Mouse (Mus musculus) frontal cortex, adult 2 months (tissue): ENCODE results near the gene Nob1. TPM values are rescaled to one million over a fixed set of nuclear protein-coding genes. Genes with fewer than 3 reads are reported as not detected.

Experiments
- DNase-seq, 2 experiments: peaks; one replicate each; pipeline ENCODE4 v3.0.0; 2022; ENCODE audit warnings: low spot score in 1 of 2; ENCODE audit errors: extremely low spot score in 1 of 2
- polyA plus RNA-seq: library from polyadenylated mRNA; depleted of rRNA; stranded (reverse); fragments of >200 nt; gene quantifications from 2 replicates; pipeline ENCODE4 v1.2.3, GENCODE M21; 2012; rRNA removed

The Nob1 gene
- polyA plus RNA-seq, 1 experiment = 58.2 TPM

- peak in 1 of 2 experiments; percentile 48 for DNase-seq
Observed at GRCm38 (mm10) chr8:107389557-107389956, 35.3 kb downstream of the Nob1 start.

GRCm38 (mm10) chr8:107387861-107388260 is 37.0 kb downstream of the Nob1 start:
- peak in 1 of 2 experiments; percentile 44 for DNase-seq

GRCm38 (mm10) chr8:107386642-107387041 is 38.2 kb downstream of the Nob1 start:
- peak in 1 of 2 experiments; percentile 36 for DNase-seq

GRCm38 (mm10) chr8:107386171-107386570 is 38.7 kb downstream of the Nob1 start:
- DNase-seq = no peak

GRCm38 (mm10) chr8:107385063-107385462 is 39.8 kb downstream of the Nob1 start:
- no peak for DNase-seq

- no peak for DNase-seq
Observed at GRCm38 (mm10) chr8:107384651-107385050, 40.2 kb downstream of the Nob1 start.

- DNase-seq = no peak
Observed at GRCm38 (mm10) chr8:107382898-107383297, 42.0 kb downstream of the Nob1 start.

GRCm38 (mm10) chr8:107381666-107382065 is 43.2 kb downstream of the Nob1 start:
- DNase-seq = no peak

- no peak for DNase-seq
Observed at GRCm38 (mm10) chr8:107380734-107381133, 44.1 kb downstream of the Nob1 start.

GRCm38 (mm10) chr8:107377346-107377745 is 47.5 kb downstream of the Nob1 start:
- DNase-seq = no peak

- no peak for DNase-seq
Observed at GRCm38 (mm10) chr8:107370311-107370710, 54.5 kb downstream of the Nob1 start.

Other genes starting within 250 kb of the Nob1 start
- gene Nfat5, start 131.6 kb downstream of the Nob1 start, polyA plus RNA-seq = 39.3 and 39.8 TPM in 2 replicates
- gene Nqo1, start 21.8 kb downstream of the Nob1 start, polyA plus RNA-seq = 6.9 and 7.2 TPM in 2 replicates
- 26.6 and 27.3 TPM in 2 replicates for gene Wwp2, start 11.3 kb upstream of the Nob1 start, polyA plus RNA-seq
- 106 and 115 TPM in 2 replicates for gene Psmd7, start 163.4 kb upstream of the Nob1 start, polyA plus RNA-seq